Mouse (Mus musculus) sigmoid colon, adult 10 weeks (tissue): Measurements from ENCODE around the gene Chrdl2. TPM values are rescaled to one million over a fixed set of nuclear protein-coding genes. Genes with fewer than 3 reads are reported as not detected.

Experiments used
- polyA plus RNA-seq: library from polyadenylated mRNA; stranded (reverse); fragments of 350-450 nt; fragmentation: Illumina TruSeq; extraction: RNeasy Lipid Tissue Mini Kit (QIAGEN cat#74804); gene quantifications from one replicate; pipeline ENCODE4 v1.2.3, GENCODE M21; 2014; ENCODE audit warnings: low read depth, low replicate concordance

Gene Chrdl2
- polyA plus RNA-seq: 0.54 TPM

DNA sequence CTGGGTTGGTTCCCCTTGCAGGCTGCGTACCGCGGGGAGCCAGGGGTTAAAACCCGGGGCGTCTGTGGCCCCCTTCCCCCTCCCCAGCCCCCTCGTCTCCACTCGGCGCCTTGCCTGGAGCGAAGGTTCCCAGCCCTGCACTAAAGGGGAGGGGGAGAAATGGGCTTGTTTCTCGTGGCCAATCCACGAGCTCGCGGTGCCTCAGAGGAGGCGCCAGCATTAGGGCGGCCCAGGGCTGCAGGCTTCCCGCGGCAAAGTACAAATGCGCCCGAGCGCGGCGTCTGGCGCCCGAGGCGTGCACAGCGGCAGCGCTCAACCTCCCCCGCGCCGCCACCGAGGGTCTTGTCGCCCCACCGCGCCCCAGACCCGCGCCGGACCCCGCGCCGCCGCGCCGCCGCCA is at the start of gene Chrdl2:
TSS of gene Chrdl2 (plus strand) at position 383 of the 400 bp plus-strand sequence.

DNA sequence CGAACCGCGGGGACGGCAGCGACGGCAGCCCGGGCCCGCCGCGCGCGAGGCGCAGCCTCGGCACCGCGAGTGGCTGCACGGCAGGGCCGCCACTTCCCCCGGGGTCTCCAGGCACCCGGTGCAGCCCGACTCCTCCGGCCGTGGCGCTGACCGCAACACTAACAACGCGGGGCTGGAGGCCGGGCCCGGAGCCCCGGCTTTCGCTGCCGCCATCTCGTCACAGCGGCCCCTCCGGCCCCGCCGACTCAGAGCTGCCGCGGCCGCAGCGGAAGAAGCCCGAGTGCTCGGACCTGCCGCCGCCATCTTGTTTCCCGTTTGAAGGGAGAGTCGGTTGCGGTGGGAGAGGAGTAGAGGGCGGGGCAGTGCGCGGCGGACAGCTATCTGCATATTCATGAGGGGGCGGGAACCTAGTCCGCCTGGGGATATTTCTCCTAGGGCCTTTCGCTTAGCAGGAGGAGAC is 25.8 kb upstream of the Chrdl2 start, which contains the start of gene Rnf169:
TSS of gene Rnf169 (minus strand) at position 317 of the 460 bp plus-strand sequence.

Other genes starting within 250 kb of the Chrdl2 start
- not detected for gene Olfr521, start 242.7 kb upstream of the Chrdl2 start, polyA plus RNA-seq
- gene Neu3, start 177.8 kb upstream of the Chrdl2 start, polyA plus RNA-seq: 9.2 TPM
- gene Xrra1, start 147.1 kb upstream of the Chrdl2 start, polyA plus RNA-seq: not detected
- gene Spcs2, start 142.7 kb upstream of the Chrdl2 start, polyA plus RNA-seq: 171 TPM
- gene Rnf169, start 25.7 kb upstream of the Chrdl2 start, polyA plus RNA-seq: 10.3 TPM
- gene Pold3, start 115.4 kb downstream of the Chrdl2 start, polyA plus RNA-seq: 43.0 TPM
- gene Lipt2, start 153.1 kb downstream of the Chrdl2 start, polyA plus RNA-seq: 19.9 TPM
- 422 TPM for gene Kcne3, start 170.3 kb downstream of the Chrdl2 start, polyA plus RNA-seq
- gene Pgm2l1, start 221.2 kb downstream of the Chrdl2 start, polyA plus RNA-seq: 24.8 TPM